Comparison of ENCODE assay signal across 18 mouse cellular contexts in the genomic region with DNA sequence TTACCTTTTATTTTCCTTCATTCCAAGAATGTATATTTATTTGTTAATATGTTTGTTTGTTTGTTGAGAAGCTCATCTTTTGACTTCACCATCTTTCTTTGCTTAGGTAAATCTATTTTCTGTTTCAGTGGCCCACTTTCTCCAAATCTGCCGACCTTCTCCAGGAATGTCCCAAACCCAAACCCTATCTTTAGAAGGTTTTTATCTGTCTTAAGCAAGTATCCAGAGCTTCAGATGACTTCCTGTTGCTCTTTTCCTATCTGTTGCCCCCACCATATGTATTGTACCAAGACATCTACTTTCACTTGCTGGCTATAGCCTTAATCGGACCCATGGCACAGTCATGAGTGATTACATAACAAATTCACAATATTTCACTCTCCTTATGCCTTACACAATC.
DNase-seq lines count a peak whose midpoint lies in the region; ATAC-seq and TF ChIP-seq lines count a peak whose summit lies in the region.
"Had no signal": no experiment of that assay in that cellular context is flagged by ENCODE, and none has a peak within 500 bp of the region (broad histone marks: within the 10 kb centered on the region; RNA-seq: fewer than 3 reads in every experiment).

No protein-coding gene starts in this region.

- H3K4me3 ChIP-seq in heart, embryonic 10.5 days: peak overlapping the region; percentile 75; the same call in 1 of the 2 replicates
- H3K4me3 ChIP-seq in heart, adult 2 months: no peak overlapping the region
- no peak overlapping the region for H3K4me3 ChIP-seq in intestine, postnatal 0 days (ENCODE audit: low read depth, low read length)
- no peak overlapping the region for H3K4me3 ChIP-seq in intestine, embryonic 15.5 days (replicated peaks)
- H3K4me3 ChIP-seq in G1E (ENCODE audit: low read depth, low read length): peak overlapping the region; percentile 74; the same call in 1 of the 2 replicates
- H3K4me3 ChIP-seq in liver, embryonic 14.5 days (ENCODE audit: insufficient read depth in 1 of 2, low read depth in 2 of 2, low read length in 2 of 2): peak overlapping the region; percentile 42 to 83
- no peak overlapping the region for H3K4me3 ChIP-seq in limb, embryonic 10.5 days
- H3K4me3 ChIP-seq: embryonic facial prominence, embryonic 15.5 days; forebrain, embryonic 15.5 days; hindbrain, embryonic 10.5 days; neural tube, embryonic 13.5 days had no signal

- H3K4me1 ChIP-seq in heart, embryonic 10.5 days: peaks cover 24% of the 10 kb centered on the region
- no peaks in the 10 kb centered on the region; the same call in none of the 2 replicates for H3K4me1 ChIP-seq in heart, adult 2 months (ENCODE audit: control insufficient read depth, insufficient read depth, low read length)
- 0 out of 2 replicates have a peak, but pooled peaks cover 3% of the 10 kb centered on the region for H3K4me1 ChIP-seq in intestine, postnatal 0 days (replicated peaks; ENCODE audit: control insufficient read depth, insufficient read depth, low read length)
- H3K4me1 ChIP-seq in intestine, embryonic 15.5 days (replicated peaks): peaks cover 2% of the 10 kb centered on the region; the same call in 1 of the 2 replicates
- H3K4me1 ChIP-seq in G1E (ENCODE audit: insufficient read depth, low read depth, low read length): peaks cover 57% of the 10 kb centered on the region
- peaks cover 51 to 55% of the 10 kb centered on the region in 2 experiments for H3K4me1 ChIP-seq in liver, embryonic 14.5 days (replicated peaks; ENCODE audit: control insufficient read depth in 2 of 2, insufficient read depth in 2 of 2, low read length in 1 of 2)
- peaks cover 48% of the 10 kb centered on the region for H3K4me1 ChIP-seq in limb, embryonic 10.5 days

- H3K27me3 ChIP-seq in heart, embryonic 10.5 days (ENCODE audit: insufficient read depth, poor library complexity, severe bottlenecking): no peaks in the 10 kb centered on the region
- H3K27me3 ChIP-seq in heart, adult 2 months (ENCODE audit: control insufficient read depth, insufficient read depth, low read length): no peaks in the 10 kb centered on the region
- no peaks in the 10 kb centered on the region for H3K27me3 ChIP-seq in intestine, postnatal 0 days (replicated peaks; ENCODE audit: control insufficient read depth, insufficient read depth, low read length)
- no peaks in the 10 kb centered on the region for H3K27me3 ChIP-seq in intestine, embryonic 15.5 days (replicated peaks)
- H3K27me3 ChIP-seq in G1E (ENCODE audit: insufficient read depth, low read length): no peaks in the 10 kb centered on the region
- H3K27me3 ChIP-seq in liver, embryonic 14.5 days (ENCODE audit: control insufficient read depth, insufficient read depth, low read length): no peaks in the 10 kb centered on the region
- H3K27me3 ChIP-seq in limb, embryonic 10.5 days (ENCODE audit: low read depth, poor library complexity, severe bottlenecking): no peaks in the 10 kb centered on the region
- H3K27me3 ChIP-seq: embryonic facial prominence, embryonic 15.5 days; forebrain, embryonic 15.5 days; neural tube, embryonic 13.5 days had no signal

- no peak for TF ChIP-seq CTCF in heart, adult 2 months (IDR thresholded peaks at IDR 0.05)
- TF ChIP-seq CTCF in intestine, postnatal 0 days (IDR thresholded peaks at IDR 0.05; ENCODE audit: low read depth): no peak
- TF ChIP-seq CTCF in G1E (IDR thresholded peaks at IDR 0.05; ENCODE audit: low read depth, low read length): no peak
- TF ChIP-seq CTCF in liver, embryonic 14.5 days (IDR thresholded peaks at IDR 0.05; ENCODE audit: low read depth): no peak

- no peak overlapping the region for H3K9ac ChIP-seq in heart, adult 2 months (ENCODE audit: low read depth, low read length)
- H3K9ac ChIP-seq in intestine, postnatal 0 days (ENCODE audit: low read depth, low read length): no peak overlapping the region
- H3K9ac ChIP-seq in intestine, embryonic 15.5 days: no peak overlapping the region
- peak overlapping the region; percentile 66; the same call in 1 of the 2 replicates for H3K9ac ChIP-seq in liver, embryonic 14.5 days (replicated peaks)
- H3K9ac ChIP-seq: embryonic facial prominence, embryonic 15.5 days; forebrain, embryonic 15.5 days; neural tube, embryonic 13.5 days had no signal

- no peak for TF ChIP-seq POLR2A in heart, adult 2 months (IDR thresholded peaks at IDR 0.05; ENCODE audit: insufficient read depth, low read depth, low read length)

- H3K9me3 ChIP-seq in heart, embryonic 10.5 days: no peaks in the 10 kb centered on the region
- no peaks in the 10 kb centered on the region for H3K9me3 ChIP-seq in intestine, postnatal 0 days (ENCODE audit: control insufficient read depth)
- H3K9me3 ChIP-seq in intestine, embryonic 15.5 days: no peaks in the 10 kb centered on the region
- H3K9me3 ChIP-seq in G1E (replicated peaks): no peaks in the 10 kb centered on the region
- no peaks in the 10 kb centered on the region for H3K9me3 ChIP-seq in liver, embryonic 14.5 days (ENCODE audit: control insufficient read depth, low read length)
- H3K9me3 ChIP-seq in limb, embryonic 10.5 days (replicated peaks): no peaks in the 10 kb centered on the region
- H3K9me3 ChIP-seq: embryonic facial prominence, embryonic 15.5 days; forebrain, embryonic 15.5 days; hindbrain, embryonic 10.5 days; neural tube, embryonic 13.5 days had no signal

- no peak for DNase-seq in heart, embryonic 10.5 days (ENCODE audit: low spot score)
- no peak for DNase-seq in heart, adult 2 months
- no peak for DNase-seq in G1E (ENCODE audit: low spot score)
- DNase-seq in liver, embryonic 14.5 days (ENCODE audit: low read depth in 3 of 3, low spot score in 3 of 3): peak in 1 of 3 experiments; percentile 45
- DNase-seq in adrenal gland, postnatal 36 days: no peak
- no peak for DNase-seq in limb, embryonic 10.5 days (ENCODE audit: low spot score)
- DNase-seq: adrenal gland, adult 8-10 months; cerebellum, adult 9-10 months; lung, adult 18-20 months; right cerebral cortex, postnatal 4 days; thymus, adult 18-20 months had no signal

- H3K36me3 ChIP-seq in heart, embryonic 10.5 days: no peaks in the 10 kb centered on the region
- peaks cover 3% of the 10 kb centered on the region; the same call in 1 of the 2 replicates for H3K36me3 ChIP-seq in heart, adult 2 months (ENCODE audit: control insufficient read depth, insufficient read depth, low read length)
- no peaks in the 10 kb centered on the region for H3K36me3 ChIP-seq in intestine, postnatal 0 days (ENCODE audit: control insufficient read depth, insufficient read depth)
- H3K36me3 ChIP-seq in intestine, embryonic 15.5 days: no peaks in the 10 kb centered on the region
- H3K36me3 ChIP-seq in G1E (replicated peaks): peaks cover 8% of the 10 kb centered on the region
- no peaks in the 10 kb centered on the region for H3K36me3 ChIP-seq in liver, embryonic 14.5 days (replicated peaks; ENCODE audit: control insufficient read depth, insufficient read depth, low read depth)
- H3K36me3 ChIP-seq in limb, embryonic 10.5 days: no peaks in the 10 kb centered on the region
- H3K36me3 ChIP-seq: embryonic facial prominence, embryonic 15.5 days; forebrain, embryonic 15.5 days; hindbrain, embryonic 10.5 days; neural tube, embryonic 13.5 days had no signal

- TF ChIP-seq EP300 in heart, adult 2 months (IDR thresholded peaks at IDR 0.05; ENCODE audit: insufficient read depth, low read depth, low read length): no peak
- TF ChIP-seq EP300 in liver, embryonic 14.5 days (IDR thresholded peaks at IDR 0.05; ENCODE audit: low read depth): peak; percentile 70

- H3K79me2 ChIP-seq in heart, adult 2 months (replicated peaks; ENCODE audit: control insufficient read depth, insufficient read depth, low read length): no peaks in the 10 kb centered on the region

- intact Hi-C loops in heart, adult 2 months (cut with DNase I): loop anchor here (5.0 kb wide), 1 partner anchor 71 kb away; no protein-coding TSS in a partner anchor

- peak overlapping the region; percentile 74 for H3K4me2 ChIP-seq in intestine, postnatal 0 days (replicated peaks; ENCODE audit: low read depth)
- no peak overlapping the region for H3K4me2 ChIP-seq in intestine, embryonic 15.5 days (replicated peaks)
- H3K4me2 ChIP-seq in liver, embryonic 14.5 days (ENCODE audit: low read depth): peak overlapping the region; percentile 90
- H3K4me2 ChIP-seq: embryonic facial prominence, embryonic 15.5 days; forebrain, embryonic 15.5 days; neural tube, embryonic 13.5 days had no signal

- H3K27ac ChIP-seq in heart, embryonic 10.5 days: no peak overlapping the region
- no peak overlapping the region for H3K27ac ChIP-seq in heart, adult 2 months
- H3K27ac ChIP-seq in intestine, postnatal 0 days (ENCODE audit: low read depth, low read length): no peak overlapping the region
- no peak overlapping the region for H3K27ac ChIP-seq in intestine, embryonic 15.5 days
- H3K27ac ChIP-seq in liver, embryonic 14.5 days: peak overlapping the region; percentile 85
- no peak overlapping the region for H3K27ac ChIP-seq in limb, embryonic 10.5 days
- H3K27ac ChIP-seq: embryonic facial prominence, embryonic 15.5 days; forebrain, embryonic 15.5 days; hindbrain, embryonic 10.5 days; macrophage; neural tube, embryonic 13.5 days had no signal

- no peak for ATAC-seq in intestine, postnatal 0 days
- ATAC-seq in intestine, embryonic 15.5 days: no peak
- no peak for ATAC-seq in G1E (ENCODE audit: extremely low read depth, insufficient number of reproducible peaks, low FRiP score, poor library complexity, severe bottlenecking)
- ATAC-seq in liver, embryonic 14.5 days (ENCODE audit: insufficient read depth): peak; percentile 19; the same call in 1 of the 2 replicates
- ATAC-seq: forebrain, embryonic 15.5 days had no signal

- whole genome bisulfite sequencing in heart, embryonic 10.5 days: 44% methylated on average over 2 of the region's 2 CpGs
- 51% methylated on average over 2 of the region's 2 CpGs for WGBS in heart, adult 2 months
- 72% methylated on average over 2 of the region's 2 CpGs for WGBS in intestine, postnatal 0 days
- 80% methylated on average over 2 of the region's 2 CpGs for WGBS in intestine, embryonic 15.5 days
- 5% methylated on average over 2 of the region's 2 CpGs for WGBS in liver, embryonic 14.5 days (ENCODE audit: insufficient replicate concordance)
- 90% methylated on average over 2 of the region's 2 CpGs for WGBS in limb, embryonic 10.5 days

Comparison
In these comparisons a context has a peak if more than half of its experiments do, and no peak if none do; other contexts are left out.
1. H3K4me3 ChIP-seq: peak in heart, embryonic 10.5 days (single experiment), G1E (single experiment) and liver, embryonic 14.5 days (2 of 2); none in heart, adult 2 months (single experiment), intestine, postnatal 0 days (single experiment), intestine, embryonic 15.5 days (single experiment) and limb, embryonic 10.5 days (single experiment).